Mouse (Mus musculus): ENCODE results near the gene Agbl1. TPM values are rescaled to one million over a fixed set of nuclear protein-coding genes. Genes with fewer than 3 reads are reported as not detected.
A peak's percentile ranks its signal among the peaks of the same experiment; 100 is the strongest.

Gene Agbl1
- total and polyA plus RNA-seq, 2 experiments from 2014 or later = 0.18 to 0.63 TPM

DNA sequence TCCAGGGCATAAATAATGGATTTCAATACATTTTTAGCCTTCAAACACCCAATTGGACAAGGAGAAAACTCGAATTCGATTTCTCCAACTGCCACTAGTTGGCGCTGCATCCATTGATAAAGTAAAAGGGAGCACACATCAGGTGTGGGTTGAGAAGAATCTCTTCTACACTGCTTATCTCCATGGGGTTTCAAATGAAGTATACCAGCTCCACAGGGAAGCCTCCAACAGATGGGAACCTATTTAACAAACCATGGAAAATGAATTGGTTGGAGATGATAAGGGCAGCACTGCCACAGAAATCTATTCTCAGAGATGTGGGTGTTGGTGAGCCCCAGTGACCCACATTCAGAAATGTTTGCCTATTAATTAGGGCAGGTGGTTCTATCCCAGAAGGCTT is 741.6 kb downstream of the Agbl1 start:
- Histone ChIP-seq H3K9me3 (ENCODE audit: low read length) (no peaks in the 10 kb centered on the region), H3K27ac (no peak overlapping the region), H3K27me3 (ENCODE audit: insufficient read depth, low read length) (no peaks in the 10 kb centered on the region), H3K4me2 (ENCODE audit: low read depth, low read length) (no peak overlapping the region), H3K4me3 (ENCODE audit: low read length) (no peak overlapping the region), H3K36me3 (ENCODE audit: insufficient read depth, low read length) (no peaks in the 10 kb centered on the region), H3K9ac (replicated peaks; ENCODE audit: low read length) (no peak overlapping the region), H3K4me1 (ENCODE audit: insufficient read depth, low read length) (no peaks in the 10 kb centered on the region)
- TF ChIP-seq CTCF (IDR thresholded peaks at IDR 0.05; ENCODE audit: low read depth) = peak; percentile 67
- WGBS = 20% methylated on average over 3 of the region's 3 CpGs
- DNase-seq (ENCODE audit: low spot score) (peak; percentile 61), ATAC-seq (peak; percentile 51; the same call in 1 of the 2 replicates)

DNA sequence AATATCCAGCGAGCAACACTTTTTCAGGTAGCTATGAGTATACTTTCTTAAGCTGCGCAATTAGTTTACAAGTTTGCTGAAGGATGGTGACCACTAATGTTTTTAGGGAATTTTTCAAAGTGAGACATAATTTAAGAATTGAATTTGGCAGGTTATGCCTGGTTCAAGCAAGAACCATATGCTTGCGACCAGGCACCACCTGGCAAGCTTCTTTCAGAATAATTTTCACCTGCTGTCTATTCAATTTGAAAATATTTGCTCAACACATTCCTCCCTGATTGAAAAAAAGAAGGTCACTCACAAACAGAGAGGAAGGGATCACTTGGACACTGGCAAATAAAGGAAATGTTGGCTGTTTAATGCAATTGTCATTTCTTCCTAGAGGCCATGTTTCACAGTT is 779.9 kb downstream of the Agbl1 start:
- WGBS = 88% methylated on average over 3 of the region's 3 CpGs
- H3K36me3 ChIP-seq (ENCODE audit: insufficient read depth, low read length) = no peaks in the 10 kb centered on the region
- H3K4me2 ChIP-seq (ENCODE audit: low read depth, low read length) = no peak overlapping the region
- no peak overlapping the region for H3K27ac ChIP-seq
- no peaks in the 10 kb centered on the region for H3K27me3 ChIP-seq (ENCODE audit: insufficient read depth, low read length)
- H3K4me3 ChIP-seq (ENCODE audit: low read length) = no peak overlapping the region
- no peaks in the 10 kb centered on the region for H3K9me3 ChIP-seq (ENCODE audit: low read length)
- DNase-seq (ENCODE audit: low spot score) (no peak), ATAC-seq (no peak)
- H3K9ac ChIP-seq (replicated peaks; ENCODE audit: low read length) = no peak overlapping the region
- H3K4me1 ChIP-seq (ENCODE audit: insufficient read depth, low read length) = no peaks in the 10 kb centered on the region
- no peak for TF ChIP-seq CTCF (IDR thresholded peaks at IDR 0.05; ENCODE audit: low read depth)

DNA sequence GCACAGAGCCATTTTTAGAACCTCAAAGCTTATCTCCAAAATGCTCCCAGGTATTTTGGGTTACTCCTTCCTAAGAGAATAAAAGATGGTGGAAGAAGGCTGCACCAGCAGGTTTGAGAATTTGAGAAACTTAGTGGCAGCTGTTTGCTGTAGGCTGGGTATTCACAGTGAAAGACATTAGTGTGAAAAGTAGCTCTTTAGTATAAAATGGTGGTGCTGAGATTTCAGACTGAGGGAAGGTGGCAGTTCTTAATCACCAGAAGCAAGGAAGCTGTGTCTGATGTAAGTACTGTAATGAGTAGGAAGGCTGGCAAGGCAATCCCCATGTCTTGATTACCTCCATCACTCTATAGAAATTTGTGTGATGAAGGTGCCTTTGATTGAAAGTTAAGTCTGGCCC is 799.3 kb downstream of the Agbl1 start:
- no peak overlapping the region for H3K4me3 ChIP-seq (ENCODE audit: low read length)
- H3K9ac ChIP-seq (replicated peaks; ENCODE audit: low read length) = no peak overlapping the region
- no peaks in the 10 kb centered on the region for H3K36me3 ChIP-seq (ENCODE audit: insufficient read depth, low read length)
- H3K27me3 ChIP-seq (ENCODE audit: insufficient read depth, low read length) = no peaks in the 10 kb centered on the region
- H3K27ac ChIP-seq = no peak overlapping the region
- ATAC-seq (no peak), DNase-seq (ENCODE audit: low spot score) (no peak)
- H3K9me3 ChIP-seq (ENCODE audit: low read length) = no peaks in the 10 kb centered on the region
- no peaks in the 10 kb centered on the region for H3K4me1 ChIP-seq (ENCODE audit: insufficient read depth, low read length)
- no peak for TF ChIP-seq CTCF (IDR thresholded peaks at IDR 0.05; ENCODE audit: low read depth)
- H3K4me2 ChIP-seq (ENCODE audit: low read depth, low read length) = no peak overlapping the region

- no peak for DNase-seq (ENCODE audit: low spot score)
- ATAC-seq = no peak
Observed at GRCm38 (mm10) chr7:77076033-77076432, 846.3 kb downstream of the Agbl1 start.

DNA sequence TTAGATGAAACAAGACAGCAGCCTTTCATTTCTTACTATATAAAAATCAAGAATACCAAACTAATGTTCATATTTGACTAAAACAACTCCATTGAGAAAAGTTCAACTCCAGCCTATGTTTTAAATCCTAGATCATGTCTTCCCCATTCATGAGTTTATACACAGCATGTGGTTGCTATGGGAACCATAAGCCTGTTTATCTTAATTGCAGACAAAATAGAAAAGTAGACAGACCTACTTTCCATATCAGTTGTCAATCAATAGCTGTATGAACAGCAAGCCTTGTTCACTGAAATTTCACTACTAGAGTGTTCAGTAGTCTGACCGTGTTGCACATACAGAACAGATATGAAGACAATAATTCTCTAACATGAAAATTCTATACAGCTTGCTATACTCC is 857.6 kb downstream of the Agbl1 start:
- no peaks in the 10 kb centered on the region for H3K36me3 ChIP-seq (ENCODE audit: insufficient read depth, low read length)
- H3K4me3 ChIP-seq (ENCODE audit: low read length) = no peak overlapping the region
- no peaks in the 10 kb centered on the region for H3K9me3 ChIP-seq (ENCODE audit: low read length)
- DNase-seq (ENCODE audit: low spot score) = no peak
- H3K27me3 ChIP-seq (ENCODE audit: insufficient read depth, low read length) = no peaks in the 10 kb centered on the region
- no peak overlapping the region for H3K27ac ChIP-seq
- 38% methylated on average over 1 of the region's 1 CpGs for WGBS
- H3K4me2 ChIP-seq (ENCODE audit: low read depth, low read length) = no peak overlapping the region
- no peak overlapping the region for H3K9ac ChIP-seq (replicated peaks; ENCODE audit: low read length)
- no peaks in the 10 kb centered on the region for H3K4me1 ChIP-seq (ENCODE audit: insufficient read depth, low read length)
- no peak for TF ChIP-seq CTCF (IDR thresholded peaks at IDR 0.05; ENCODE audit: low read depth)
- no peak for ATAC-seq

More at GRCm38 (mm10) chr7:77076033-77076432, 846.3 kb downstream of the Agbl1 start:
- H3K4me3 ChIP-seq (ENCODE audit: low read length) = no peak overlapping the region
- H3K9me3 ChIP-seq (ENCODE audit: low read length) = no peaks in the 10 kb centered on the region
- no peaks in the 10 kb centered on the region for H3K27me3 ChIP-seq (ENCODE audit: insufficient read depth, low read length)
- no peak overlapping the region for H3K4me2 ChIP-seq (ENCODE audit: low read depth, low read length)
- H3K4me1 ChIP-seq (ENCODE audit: insufficient read depth, low read length) = no peaks in the 10 kb centered on the region
- H3K9ac ChIP-seq (replicated peaks; ENCODE audit: low read length) = no peak overlapping the region
- no peaks in the 10 kb centered on the region for H3K36me3 ChIP-seq (ENCODE audit: insufficient read depth, low read length)
- no peak for TF ChIP-seq CTCF (IDR thresholded peaks at IDR 0.05; ENCODE audit: low read depth)
- H3K27ac ChIP-seq = no peak overlapping the region

GRCm38 (mm10) chr7:77095153-77095552 is 865.5 kb downstream of the Agbl1 start:
- no peak overlapping the region for H3K27ac ChIP-seq
- no peak overlapping the region for H3K4me3 ChIP-seq (ENCODE audit: low read length)
- H3K4me1 ChIP-seq (ENCODE audit: insufficient read depth, low read length) = no peaks in the 10 kb centered on the region
- no peak for DNase-seq (ENCODE audit: low spot score)
- H3K9me3 ChIP-seq (ENCODE audit: low read length) = no peaks in the 10 kb centered on the region
- H3K27me3 ChIP-seq (ENCODE audit: insufficient read depth, low read length) = no peaks in the 10 kb centered on the region
- H3K4me2 ChIP-seq (ENCODE audit: low read depth, low read length) = no peak overlapping the region
- 82% methylated on average over 2 of the region's 2 CpGs for WGBS
- H3K9ac ChIP-seq (replicated peaks; ENCODE audit: low read length) = no peak overlapping the region
- no peak for ATAC-seq
- no peak for TF ChIP-seq CTCF (IDR thresholded peaks at IDR 0.05; ENCODE audit: low read depth)
- no peaks in the 10 kb centered on the region for H3K36me3 ChIP-seq (ENCODE audit: insufficient read depth, low read length)

DNA sequence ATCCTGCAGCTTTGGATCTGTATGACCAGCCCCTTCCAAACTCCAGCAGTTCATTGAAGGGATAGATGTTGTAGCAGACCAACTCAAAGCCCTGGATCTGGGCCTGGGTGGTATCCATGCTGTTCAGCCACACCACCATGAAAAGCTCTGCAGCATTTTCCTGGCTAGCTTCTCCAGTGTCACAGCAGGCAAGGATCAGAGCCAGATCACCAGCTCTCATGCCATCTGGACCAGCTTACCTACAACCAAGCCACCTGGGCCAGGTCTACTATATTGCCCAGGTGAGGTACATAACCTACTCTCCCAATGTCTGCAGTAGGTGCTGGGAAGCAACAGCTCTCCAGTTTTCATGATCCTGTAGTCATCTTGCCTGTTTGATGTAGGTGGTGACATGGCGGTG is 884.3 kb downstream of the Agbl1 start:
- ATAC-seq (no peak), DNase-seq (ENCODE audit: low spot score) (no peak)
- H3K27ac ChIP-seq = no peak overlapping the region
- no peaks in the 10 kb centered on the region for H3K4me1 ChIP-seq (ENCODE audit: insufficient read depth, low read length)
- no peak overlapping the region for H3K4me3 ChIP-seq (ENCODE audit: low read length)
- H3K4me2 ChIP-seq (ENCODE audit: low read depth, low read length) = no peak overlapping the region
- 97% methylated on average over 1 of the region's 1 CpGs for WGBS
- no peak overlapping the region for H3K9ac ChIP-seq (replicated peaks; ENCODE audit: low read length)
- no peaks in the 10 kb centered on the region for H3K36me3 ChIP-seq (ENCODE audit: insufficient read depth, low read length)
- no peaks in the 10 kb centered on the region for H3K27me3 ChIP-seq (ENCODE audit: insufficient read depth, low read length)
- no peak for TF ChIP-seq CTCF (IDR thresholded peaks at IDR 0.05; ENCODE audit: low read depth)
- no peaks in the 10 kb centered on the region for H3K9me3 ChIP-seq (ENCODE audit: low read length)

Data from hindbrain, postnatal 0 days (tissue).